Comparison of ENCODE assay signal across 20 mouse cellular contexts in genomic region chrX:56771751-56772150, GRCm38 (mm10). TPM values are rescaled to one million over a fixed set of nuclear protein-coding genes. Genes with fewer than 3 reads are reported as not detected.
A peak's percentile ranks its signal among the peaks of the same experiment; 100 is the strongest.
DNase-seq lines count a peak whose midpoint lies in the region; ATAC-seq and TF ChIP-seq lines count a peak whose summit lies in the region.
"Had no signal": no experiment of that assay in that cellular context is flagged by ENCODE, and none has a peak within 500 bp of the region (broad histone marks: within the 10 kb centered on the region; RNA-seq: fewer than 3 reads in every experiment).

No protein-coding gene starts in this region.

- 68% methylated on average over 1 of the region's 1 CpGs for WGBS in lung, postnatal 0 days

- ATAC-seq in lung, postnatal 0 days: no peak
- ATAC-seq in activated CD4-positive, CD25-positive, alpha-beta regulatory T cell, adult 4 months: no peak
- ATAC-seq: forebrain, embryonic 13.5 days; forebrain, embryonic 15.5 days; forebrain, postnatal 0 days; Patski had no signal

- H3K4me1 ChIP-seq in lung, postnatal 0 days (ENCODE audit: insufficient read depth, low read depth, low read length): no peaks in the 10 kb centered on the region
- H3K4me1 ChIP-seq: embryonic facial prominence, embryonic 10.5 days; embryonic facial prominence, embryonic 12.5 days; forebrain, embryonic 13.5 days; forebrain, embryonic 15.5 days had no signal

- no peak overlapping the region for H3K4me2 ChIP-seq in lung, postnatal 0 days (replicated peaks; ENCODE audit: low read depth, low read length)
- H3K4me2 ChIP-seq: embryonic facial prominence, embryonic 12.5 days; forebrain, embryonic 13.5 days; forebrain, embryonic 15.5 days had no signal

- no peak overlapping the region for H3K9ac ChIP-seq in lung, postnatal 0 days (replicated peaks; ENCODE audit: low read depth)
- H3K9ac ChIP-seq: embryonic facial prominence, embryonic 12.5 days; forebrain, embryonic 13.5 days; forebrain, embryonic 15.5 days; forebrain, postnatal 0 days had no signal

- no peak for TF ChIP-seq CTCF in lung, postnatal 0 days (IDR thresholded peaks at IDR 0.05)

- DNase-seq in lung, postnatal 0 days (ENCODE audit: low spot score): peak; percentile 30
- DNase-seq in lung, adult 18-20 months: no peak
- peak; percentile 11 for DNase-seq in adipocyte (ENCODE audit: low spot score)
- DNase-seq in embryo, embryonic 10 days (ENCODE audit: low spot score): no peak
- DNase-seq: adrenal gland, adult 8-10 months; adrenal gland, postnatal 14 days; adrenal gland, postnatal 36 days; cerebellum, adult 11 months; cerebellum, adult 18-20 months; cerebellum, adult 8-10 months; cerebellum, adult 9-11 months; cerebellum, postnatal 14 days; cerebellum, postnatal 36 days; forebrain, postnatal 0 days had no signal

- H3K27me3 ChIP-seq in lung, postnatal 0 days (replicated peaks; ENCODE audit: insufficient read depth, low read length): no peaks in the 10 kb centered on the region
- H3K27me3 ChIP-seq: embryonic facial prominence, embryonic 12.5 days; forebrain, embryonic 13.5 days; forebrain, embryonic 15.5 days had no signal

- H3K36me3 ChIP-seq in lung, postnatal 0 days (ENCODE audit: insufficient read depth, low read length): no peaks in the 10 kb centered on the region
- H3K36me3 ChIP-seq: embryonic facial prominence, embryonic 10.5 days; embryonic facial prominence, embryonic 12.5 days; forebrain, embryonic 15.5 days had no signal

- H3K9me3 ChIP-seq in lung, postnatal 0 days (ENCODE audit: low read length): no peaks in the 10 kb centered on the region
- H3K9me3 ChIP-seq: embryonic facial prominence, embryonic 10.5 days; embryonic facial prominence, embryonic 12.5 days; forebrain, embryonic 13.5 days; forebrain, embryonic 15.5 days had no signal

- H3K4me3 ChIP-seq in lung, postnatal 0 days (ENCODE audit: low read depth, low read length): no peak overlapping the region
- H3K4me3 ChIP-seq: embryonic facial prominence, embryonic 10.5 days; embryonic facial prominence, embryonic 12.5 days; forebrain, embryonic 13.5 days; forebrain, embryonic 15.5 days had no signal

- peak; percentile 53; the same call in 1 of the 2 replicates for TF ChIP-seq EP300 in lung, postnatal 0 days (IDR thresholded peaks at IDR 0.05)

- no peak overlapping the region for H3K27ac ChIP-seq in lung, postnatal 0 days (ENCODE audit: low read length)
- H3K27ac ChIP-seq: embryonic facial prominence, embryonic 10.5 days; embryonic facial prominence, embryonic 12.5 days; forebrain, embryonic 13.5 days; forebrain, embryonic 15.5 days had no signal

RNA-seq across cellular contexts. Expression of gene Fhl1, which starts 40.2 kb away (rescaled TPM):
- 982 and 1,058 TPM in 2 replicates for polyA plus RNA-seq in lung, postnatal 0 days (2015; fragmentation: Nextera tagmentation; extraction: Ambion mirVana)
- not detected for polyA plus RNA-seq in activated CD4-positive, CD25-positive, alpha-beta regulatory T cell, adult 4 months (2017; shearing (Covaris generic))

RNA-seq across cellular contexts. Expression of gene Map7d3, which starts 50.4 kb away (rescaled TPM):
- 2.4 and 2.6 TPM in 2 replicates for polyA plus RNA-seq in lung, postnatal 0 days (2015; fragmentation: Nextera tagmentation; extraction: Ambion mirVana)
- under 1 TPM; 0.33 TPM for polyA plus RNA-seq in activated CD4-positive, CD25-positive, alpha-beta regulatory T cell, adult 4 months (2017; shearing (Covaris generic))

Comparison
In these comparisons a context has a peak if more than half of its experiments do, and no peak if none do; other contexts are left out.
1. DNase-seq: peak in lung, postnatal 0 days (single experiment) and adipocyte (single experiment); none in lung, adult 18-20 months (0 of 2) and embryo, embryonic 10 days (single experiment).
2. RNA of gene Fhl1, which starts 40.2 kb away (polyA plus RNA-seq): 982 to 1,058 TPM in lung, postnatal 0 days; not detected in activated CD4-positive, CD25-positive, alpha-beta regulatory T cell, adult 4 months; every median in the first group is over 100 times any median in the second.